Mouse (Mus musculus) cerebellum, adult 2 months (tissue): Measurements from ENCODE around the gene Cadm2.

Source experiments
- CTCF ChIP-seq: fragments of 200-500 bp; IDR thresholded peaks from 2 replicates; pipeline ENCODE4 v1.5.1; 2011; ENCODE audit warnings: low read depth, mild to moderate bottlenecking, control low read depth, low read length, moderate library complexity, borderline replicate concordance; ENCODE audit not compliant: insufficient read depth
- POLR2A ChIP-seq: fragments of 200-500 bp; IDR thresholded peaks from 2 replicates; pipeline ENCODE4 v1.6.1; 2011; ENCODE audit warnings: low read length, control low read depth, borderline replicate concordance; ENCODE audit not compliant: insufficient read depth

GRCm38 (mm10) chr16:67124811-67125210 lies 495.9 kb downstream of the Cadm2 start:
- no peak for TF ChIP-seq POLR2A
- no peak for TF ChIP-seq CTCF
